Mouse (Mus musculus): ENCODE results near the gene Fut2.

- TF ChIP-seq CTCF (IDR thresholded peaks at IDR 0.05) (no peak), EP300 (IDR thresholded peaks at IDR 0.05) (no peak)
These were observed 16.8 kb downstream of the Fut2 start for GRCm38 (mm10) chr7:45649351-45649750.
